Mouse (Mus musculus) 3T3-L1 (cell line): Measurements from ENCODE around the gene Slc17a6.
A peak's percentile ranks its signal among the peaks of the same experiment; 100 is the strongest.
"Not testable (repeated sequence)": the region's sequence is repeated elsewhere in the genome, so short reads cannot be mapped to it uniquely, and the experiment has no call there.

Experiments used
- DNase-seq: peaks from one replicate; pipeline ENCODE4 v3.0.0-alpha.2; 2015; ENCODE audit warnings: low read depth, low spot score

Slc17a6 gene

DNA sequence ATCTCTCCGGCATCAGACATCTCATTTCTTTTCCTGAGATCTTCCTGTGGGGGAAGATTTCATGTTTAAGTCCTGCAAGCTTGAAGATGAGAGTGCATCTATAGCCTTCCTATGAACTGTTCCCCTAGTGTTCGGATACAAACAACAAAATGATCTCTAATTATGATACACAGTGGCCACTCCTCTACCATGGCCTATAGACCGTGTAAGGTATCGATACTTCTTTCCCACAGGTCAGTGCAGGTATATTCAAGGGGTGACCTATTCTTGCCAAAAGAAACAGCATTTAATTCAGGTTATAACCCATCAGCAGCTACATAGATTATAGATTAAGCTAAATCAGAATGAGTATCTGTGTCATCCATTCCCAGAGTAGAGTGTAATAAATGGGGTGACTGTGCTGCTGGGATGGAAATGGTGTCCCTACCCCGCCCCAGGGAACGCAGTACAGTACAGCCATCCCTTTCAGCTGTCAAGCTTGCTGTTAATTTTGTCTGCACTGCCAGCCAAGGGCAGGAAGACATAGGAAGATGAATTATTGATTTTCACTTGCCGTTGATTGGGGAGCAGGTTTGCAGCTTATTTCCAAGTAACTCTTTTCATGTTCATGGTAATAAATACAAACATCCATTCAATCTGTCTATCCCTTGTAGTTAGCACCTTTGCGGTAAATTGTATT is 71.9 kb downstream of the Slc17a6 start:
- no peak for DNase-seq

DNA sequence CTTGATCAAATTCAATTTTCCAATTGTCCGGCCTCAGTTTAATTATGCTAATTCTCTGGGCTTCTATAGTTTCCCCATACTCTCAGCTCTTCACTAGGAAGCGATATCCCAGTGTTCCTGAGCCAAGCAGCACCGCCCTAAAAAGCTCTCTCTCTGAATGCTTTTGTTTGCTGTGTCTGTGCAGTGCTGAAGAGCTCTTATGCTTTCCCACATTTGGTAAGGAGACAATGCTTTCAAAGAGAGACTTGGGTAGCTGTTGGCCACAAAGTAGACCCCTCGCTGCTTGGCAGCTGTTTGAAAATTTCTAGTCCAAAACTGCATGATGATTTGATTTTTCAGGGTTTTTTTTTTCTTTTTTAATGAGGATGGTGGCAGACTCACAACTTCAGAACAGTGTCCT is 72.6 kb downstream of the Slc17a6 start:
- DNase-seq = no peak

DNA sequence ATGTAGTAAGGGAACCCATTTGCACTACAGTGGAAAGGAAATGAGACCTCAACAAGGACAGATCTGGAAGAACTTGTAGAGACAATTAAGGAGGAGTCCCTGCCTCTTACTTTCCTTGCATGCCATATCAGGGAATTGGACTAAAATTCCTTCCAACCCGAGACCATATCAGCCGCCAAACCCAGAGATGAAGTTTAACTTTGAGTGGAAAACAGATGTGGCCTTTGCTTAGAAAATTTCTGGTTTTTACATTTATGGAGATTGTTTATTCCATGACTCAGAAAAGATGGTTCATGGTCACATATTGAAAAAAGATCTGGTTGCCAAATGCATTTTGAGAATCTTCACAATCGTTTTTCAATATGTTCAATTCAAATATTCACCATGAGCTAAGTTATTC is 87.7 kb downstream of the Slc17a6 start:
- DNase-seq = peak; percentile 30

DNA sequence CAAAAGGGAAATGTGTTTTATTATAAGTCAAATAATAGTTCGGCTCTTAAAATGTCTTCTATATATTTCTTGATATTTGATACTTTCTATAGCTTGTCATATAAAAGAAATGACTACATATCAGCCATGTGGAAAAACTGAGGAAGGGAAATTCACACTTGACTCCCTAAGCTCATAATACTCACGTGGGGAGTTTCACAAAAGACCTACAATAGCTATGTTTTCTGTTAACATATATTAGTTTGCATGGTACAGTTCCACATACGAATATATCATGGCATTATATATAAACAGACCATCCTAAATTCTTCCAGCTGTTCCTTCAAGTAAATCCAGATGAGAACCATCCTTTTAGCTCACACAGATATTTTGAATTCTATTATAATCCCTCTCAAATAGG is 88.5 kb downstream of the Slc17a6 start:
- DNase-seq = not testable (repeated sequence)

DNA sequence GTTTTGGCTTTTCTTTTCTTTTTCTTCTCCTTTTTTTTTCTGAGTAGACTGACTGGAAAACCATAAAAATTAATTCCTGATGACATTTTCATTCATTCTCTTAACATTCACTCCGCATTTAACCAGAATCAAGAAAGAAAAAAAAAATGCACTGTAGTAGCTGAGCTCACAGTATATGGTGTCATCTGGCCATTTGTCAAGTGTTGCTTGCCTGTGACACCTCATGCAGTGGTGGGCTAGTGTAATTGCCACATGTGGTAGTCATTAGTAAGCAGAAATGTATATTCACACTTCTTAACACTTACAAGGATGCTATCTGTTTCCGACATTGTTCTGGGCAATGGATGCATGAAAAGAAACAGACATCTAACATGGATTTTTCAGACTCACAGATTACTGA is 94.0 kb downstream of the Slc17a6 start:
- peak; percentile 60 for DNase-seq
